Mouse (Mus musculus) CH12F3 (cell line): ENCODE data around the gene Gm11492.

Source experiments
- in situ Hi-C: fragments of 300-500 bp; cut with MboI; formaldehyde crosslinking; loops from 2 replicates; pipeline ENCODE4 v1.14.3; 2020; ENCODE audit warnings: low sequenced_read_pairs

Gene Gm11492

DNA sequence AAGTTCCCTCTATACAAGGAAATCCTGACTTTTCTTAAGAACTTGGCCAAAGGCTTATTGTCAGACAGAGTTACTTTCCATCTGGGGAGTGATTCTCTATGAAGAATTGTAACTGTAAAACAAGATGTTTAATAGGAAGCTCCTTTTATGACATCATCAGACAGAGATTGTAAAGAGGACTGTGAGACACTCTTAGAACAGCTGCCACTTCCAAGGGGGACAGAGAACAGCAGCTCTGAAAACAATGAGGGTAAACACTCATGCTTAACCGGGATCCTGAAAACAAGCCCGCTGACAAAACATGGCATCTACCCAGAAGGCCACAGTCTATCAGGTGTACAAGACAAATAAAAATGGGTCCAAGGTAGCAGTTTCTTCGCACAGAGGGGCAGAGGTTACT, at the start of gene Gm11492:
Gene Gm11492, plus strand, starts transcription at position 153 of the 400 bp plus-strand sequence.
- in situ Hi-C loops: no loop called here

DNA sequence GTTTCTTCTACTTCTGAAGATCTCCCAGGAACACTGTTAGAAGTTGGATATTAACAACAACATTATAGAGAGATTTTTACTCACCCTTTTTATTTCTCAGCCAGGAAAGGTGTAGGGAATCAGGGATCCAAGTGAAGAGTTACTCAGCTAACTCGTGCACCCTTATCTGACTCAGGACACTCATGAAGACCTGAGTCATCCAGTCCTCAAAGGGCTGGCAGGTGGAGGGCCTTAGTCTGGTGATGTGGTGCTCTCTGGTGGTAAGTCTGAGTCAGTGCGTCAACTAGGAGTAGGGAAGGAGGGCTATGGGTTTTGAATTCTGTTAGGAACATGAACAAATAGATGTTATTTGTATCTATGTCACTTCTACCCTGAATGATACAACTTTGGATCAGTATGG, 47.2 kb upstream of the Gm11492 start:
- in situ Hi-C loops: no loop called here

DNA sequence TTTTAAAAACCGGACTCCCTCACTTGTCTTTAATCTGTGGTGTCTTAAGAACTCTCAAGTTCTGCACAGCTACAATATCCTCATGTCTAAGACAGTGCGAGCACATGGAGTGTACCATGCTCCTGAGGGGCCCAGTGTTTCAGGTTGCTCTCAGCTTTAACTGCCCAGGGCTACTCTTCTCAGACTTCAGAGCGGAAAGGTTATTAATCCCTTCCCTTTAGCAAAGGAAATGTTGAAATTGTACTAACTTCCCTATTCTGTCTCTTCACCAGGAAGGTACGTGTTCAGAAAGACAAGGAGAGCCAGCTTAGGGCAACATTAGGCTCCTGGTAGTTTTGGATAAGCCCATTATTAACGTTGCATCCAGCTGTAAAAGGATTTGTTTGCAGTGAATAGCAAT, 43.0 kb upstream of the Gm11492 start:
- in situ Hi-C loops: no loop called here

DNA sequence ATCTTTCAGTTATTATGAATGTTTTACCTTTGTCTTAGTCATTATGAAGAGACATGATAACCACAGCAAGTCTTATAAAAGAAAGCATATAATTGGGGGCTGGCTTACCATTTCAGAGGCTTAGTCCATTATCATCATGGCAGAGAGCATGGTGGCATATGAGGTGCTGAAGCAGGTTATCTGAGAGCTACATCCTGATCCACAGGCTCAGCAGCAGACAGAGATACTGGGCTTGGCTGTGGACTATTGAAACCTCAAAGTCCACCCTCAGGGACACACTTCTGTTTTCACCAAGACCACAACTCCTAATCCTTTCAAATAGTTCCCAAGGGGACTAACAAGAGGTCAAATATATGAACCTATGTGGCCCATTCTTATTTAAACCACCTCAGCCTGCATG, 42.5 kb upstream of the Gm11492 start:
- in situ Hi-C loops: no loop called here

DNA sequence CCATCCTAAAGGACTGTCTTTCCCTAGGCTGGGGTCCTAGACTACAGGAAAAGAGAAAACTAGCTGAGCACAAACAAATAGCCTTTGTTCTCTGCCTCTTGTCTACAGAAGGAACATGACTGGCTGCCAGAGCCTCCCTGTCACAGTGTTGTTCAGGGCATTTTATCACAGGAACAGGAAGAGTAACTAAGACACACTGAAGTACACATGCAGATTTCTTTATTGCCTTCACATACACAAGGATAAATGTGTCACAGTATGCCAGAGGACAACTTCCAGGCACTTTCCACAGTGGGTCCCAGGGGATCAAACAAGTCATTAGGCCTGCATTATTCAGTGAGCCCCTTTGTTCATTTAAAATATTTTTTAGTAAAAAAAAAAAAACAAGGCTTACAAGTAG, 41.7 kb upstream of the Gm11492 start:
- in situ Hi-C loops: no loop called here

DNA sequence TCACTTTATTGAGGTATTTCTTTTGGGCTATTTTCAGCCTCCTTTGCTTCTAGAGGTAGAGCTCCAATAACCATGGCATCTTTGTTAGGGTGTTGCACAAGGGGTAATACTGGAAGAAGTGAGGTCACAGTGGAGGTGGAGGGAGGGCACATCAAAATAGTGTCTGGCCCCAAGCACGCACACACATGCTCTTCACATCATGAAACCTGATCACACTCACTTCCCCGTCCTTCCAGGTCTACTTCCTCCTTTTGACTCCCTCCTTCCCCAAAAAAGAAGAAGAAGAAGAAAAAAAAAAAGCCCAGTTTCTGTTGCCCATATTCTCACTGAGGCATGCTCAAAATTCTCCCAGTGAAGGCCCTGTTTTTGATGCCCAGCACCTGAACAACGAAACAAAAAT, 39.1 kb upstream of the Gm11492 start:
- in situ Hi-C loops: no loop called here

DNA sequence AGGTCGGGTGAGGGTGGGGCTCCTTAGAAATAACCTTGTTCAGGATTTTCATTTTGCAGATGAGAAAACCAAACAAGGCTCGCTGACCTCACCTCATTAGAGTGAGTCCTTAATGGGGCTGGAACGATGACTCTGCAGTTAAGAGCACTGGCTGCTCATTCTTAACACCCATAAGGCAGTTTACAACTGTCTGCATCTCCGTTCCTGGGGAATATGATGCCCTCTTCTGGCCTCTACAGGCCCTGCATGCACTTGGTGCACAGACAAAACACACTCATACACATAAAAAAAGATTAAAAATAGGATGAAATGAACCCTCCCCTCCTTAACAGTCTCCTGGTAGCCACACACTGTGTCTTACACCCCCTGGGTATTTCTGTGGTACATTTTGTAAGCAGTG, 38.5 kb upstream of the Gm11492 start:
- in situ Hi-C loops: no loop called here

DNA sequence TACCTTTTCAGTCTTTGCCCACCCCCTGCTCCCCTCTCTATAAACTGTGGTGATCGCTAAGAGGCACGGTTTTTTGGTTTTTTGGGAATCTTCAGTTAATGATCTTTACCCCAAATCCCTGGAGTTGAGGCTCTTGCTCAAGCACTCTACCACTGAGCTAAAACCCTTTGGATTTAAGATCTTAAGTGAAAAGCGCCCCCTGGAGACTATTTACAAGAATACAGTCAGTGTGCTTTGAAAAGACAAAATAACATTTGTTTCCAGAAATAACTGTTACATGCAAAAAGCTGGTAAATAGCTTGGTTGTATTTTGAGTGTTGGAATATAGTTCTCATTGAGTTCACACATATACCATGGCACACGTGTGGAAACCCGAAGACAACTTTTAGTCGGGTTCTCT, 34.8 kb upstream of the Gm11492 start:
- in situ Hi-C loops: no loop called here

DNA sequence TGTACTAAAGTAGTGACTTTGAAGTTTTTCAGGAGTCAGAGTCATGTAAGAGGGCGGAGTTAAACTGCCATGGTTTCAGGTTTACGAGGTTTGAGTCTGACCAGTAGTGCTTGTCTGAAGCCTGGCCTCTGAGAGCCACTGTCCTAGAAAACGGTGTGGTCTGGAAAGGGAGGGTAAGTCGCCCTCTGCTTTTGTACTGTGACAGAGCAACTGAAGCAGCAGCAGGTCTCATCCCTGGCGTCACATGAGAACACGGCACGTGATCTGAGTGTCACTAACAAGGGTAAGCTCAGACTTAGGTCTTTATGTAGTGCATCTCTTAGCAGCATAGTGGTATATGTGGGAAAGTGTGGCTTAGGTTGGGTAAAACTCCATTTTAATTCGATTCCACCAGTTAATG, 24.2 kb upstream of the Gm11492 start:
- in situ Hi-C loops: no loop called here

DNA sequence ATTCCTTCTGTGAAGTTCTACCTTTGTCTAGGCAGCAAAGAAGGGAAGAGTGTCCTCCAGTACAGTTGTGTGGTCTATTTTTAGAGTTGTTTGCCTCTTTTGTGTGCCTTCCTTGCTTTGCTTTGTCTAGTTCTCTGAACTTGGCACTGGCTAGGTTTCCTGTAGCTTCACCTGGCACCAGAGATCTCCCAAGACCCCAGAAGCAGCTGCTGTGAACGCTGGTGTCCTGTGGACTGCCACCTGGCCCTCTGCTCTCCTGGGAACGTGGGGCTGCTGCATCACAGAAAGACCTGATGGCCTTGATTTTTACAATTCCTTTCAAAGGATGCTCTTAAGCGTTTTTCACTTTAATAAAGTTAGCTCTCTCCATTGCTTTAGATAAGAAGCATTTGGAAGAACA, 23.5 kb upstream of the Gm11492 start:
- in situ Hi-C loops: no loop called here

DNA sequence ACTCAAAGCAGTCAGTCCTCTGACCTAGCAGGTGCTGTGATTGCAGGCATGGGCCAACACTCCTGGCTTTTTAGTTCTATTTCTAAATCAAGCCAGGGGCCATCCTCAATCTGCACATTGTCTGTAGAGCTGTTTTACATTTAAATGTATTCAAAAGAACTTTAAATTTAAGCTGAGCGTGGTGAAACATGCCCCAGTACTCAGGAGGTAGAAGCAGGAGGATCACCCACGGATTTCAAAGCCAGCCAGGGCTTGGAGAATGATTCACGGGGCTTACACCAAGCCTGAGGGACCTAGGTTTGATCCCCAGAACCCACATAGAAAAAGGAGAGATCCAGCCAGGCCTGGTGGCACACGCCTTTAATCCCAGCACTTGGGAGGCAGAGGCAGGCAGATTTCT, 13.1 kb upstream of the Gm11492 start:
- in situ Hi-C loops: no loop called here

DNA sequence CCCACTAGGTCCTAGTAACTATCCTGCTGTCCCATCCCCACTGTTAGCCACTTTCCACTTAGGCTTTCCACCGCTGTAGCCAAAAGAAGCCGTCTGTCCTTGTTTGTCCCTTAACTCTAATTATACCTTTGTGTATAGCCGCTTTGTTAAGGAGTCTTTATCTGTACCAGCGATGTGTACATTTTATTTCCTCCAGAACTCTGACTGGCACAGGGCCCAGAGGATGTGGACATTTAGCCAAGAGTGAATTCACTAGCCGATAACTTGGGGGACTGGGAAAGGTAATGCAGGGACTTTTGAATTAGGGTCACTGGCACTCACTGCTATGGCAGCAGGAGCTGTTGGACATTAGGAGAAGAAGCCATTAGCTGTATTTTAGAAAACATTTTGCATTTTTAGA, 12.1 kb upstream of the Gm11492 start:
- in situ Hi-C loops: no loop called here

DNA sequence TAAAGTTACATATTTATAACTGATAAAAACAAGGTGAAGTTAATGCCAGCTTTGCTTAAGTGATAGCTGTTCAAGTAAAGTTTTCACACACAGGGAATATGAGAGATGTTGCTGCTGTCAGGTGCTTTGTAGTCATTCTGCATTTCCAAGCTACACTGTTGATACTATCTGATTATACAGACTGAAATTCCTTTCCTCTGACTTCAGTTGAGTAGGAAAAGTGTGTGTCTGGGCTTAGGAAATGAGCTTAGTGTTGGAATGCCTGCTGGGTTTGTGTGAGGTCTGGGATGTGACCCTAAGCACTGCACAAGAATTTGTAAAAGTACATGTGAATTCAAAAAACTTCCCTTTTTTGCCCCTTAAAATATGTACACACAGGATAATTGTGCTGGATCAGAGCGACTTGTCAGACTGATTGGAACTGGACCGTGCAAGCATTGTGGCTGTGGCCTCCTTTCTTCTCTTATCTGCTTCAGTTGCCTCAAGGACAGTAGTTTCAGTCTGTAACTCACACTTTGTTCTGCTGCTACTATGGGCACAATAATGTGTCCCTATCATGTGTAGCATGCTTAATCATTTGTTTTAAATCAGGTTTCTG, 11.2 kb upstream of the Gm11492 start:
- in situ Hi-C loops: no loop called here

DNA sequence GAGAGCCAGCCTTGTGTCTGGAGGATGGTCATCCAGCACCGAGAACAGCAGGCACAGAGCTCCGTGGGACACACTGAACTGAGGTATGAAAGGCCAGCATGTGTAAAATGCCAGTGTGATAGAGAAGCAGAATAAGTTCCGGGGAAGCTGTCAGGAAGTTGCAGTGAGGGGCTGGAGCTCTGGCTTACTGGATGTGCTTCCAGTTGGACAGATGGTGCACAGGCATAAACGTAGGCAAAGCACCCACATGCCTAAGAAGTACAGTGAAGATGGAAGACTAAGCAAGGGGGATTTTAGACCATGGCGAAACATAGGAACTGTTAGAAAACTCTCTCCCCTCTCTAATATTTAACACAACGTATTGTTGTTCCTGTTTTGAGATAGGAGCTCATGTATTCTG, 5.2 kb upstream of the Gm11492 start:
- in situ Hi-C loops: no loop called here

DNA sequence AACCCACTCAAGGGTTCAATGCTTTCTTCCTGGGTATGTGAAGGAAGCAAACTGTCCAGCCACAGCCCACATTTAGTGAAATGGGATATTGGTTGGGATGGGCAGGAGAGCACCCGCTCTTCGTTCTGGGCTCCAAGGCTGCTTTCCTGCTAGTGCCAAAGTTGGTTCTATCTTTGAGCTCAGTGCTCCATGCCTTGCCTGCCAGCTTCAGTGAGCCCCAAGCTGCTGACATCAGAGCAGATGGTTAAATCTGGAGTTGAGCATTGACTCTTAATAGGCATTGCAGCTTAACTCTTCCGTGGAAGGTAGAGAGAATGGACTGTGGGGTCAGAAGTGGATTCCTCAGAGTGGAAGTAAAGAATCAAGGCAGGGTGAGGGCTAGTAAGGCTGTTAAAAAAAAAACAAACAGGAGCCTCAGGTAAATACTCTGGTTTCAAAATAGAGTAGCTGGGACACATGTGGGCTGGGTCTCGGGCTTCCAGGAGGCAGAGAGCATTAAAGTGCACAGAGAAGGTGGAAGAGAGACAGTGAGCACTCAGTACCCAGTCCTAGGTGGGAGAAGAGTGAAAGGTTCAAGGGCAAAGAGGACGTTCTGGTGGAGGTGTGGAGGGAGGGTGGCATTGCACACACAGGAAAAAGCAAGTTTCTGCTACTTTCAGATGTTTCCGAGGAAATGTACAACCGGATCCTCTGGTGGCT, 2.0 kb downstream of the Gm11492 start, which contains the start of gene Sept4:
Gene Sept4, plus strand, starts transcription at position 649 of the 699 bp plus-strand sequence.
- in situ Hi-C loops: no loop called here

DNA sequence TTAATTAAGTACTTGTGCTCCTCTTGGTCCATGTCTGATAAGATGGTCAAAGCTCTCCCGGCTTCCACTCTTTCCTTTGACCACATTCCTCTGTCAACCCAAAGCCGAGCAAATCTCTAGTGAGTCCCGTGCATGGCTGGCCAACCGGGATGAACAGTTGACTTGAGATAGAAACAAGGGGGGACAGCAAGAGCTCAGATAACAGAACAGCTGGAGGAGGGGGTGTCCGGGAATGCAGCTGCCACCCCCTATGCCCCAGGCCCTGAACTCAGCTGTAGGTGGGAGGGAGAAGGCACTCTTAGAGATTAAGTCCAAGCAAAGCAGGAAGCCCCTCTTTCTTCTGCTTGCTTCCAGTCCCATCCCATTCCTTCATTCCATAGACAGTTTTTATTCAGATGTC, 4.3 kb downstream of the Gm11492 start:
- in situ Hi-C loops: no loop called here

DNA sequence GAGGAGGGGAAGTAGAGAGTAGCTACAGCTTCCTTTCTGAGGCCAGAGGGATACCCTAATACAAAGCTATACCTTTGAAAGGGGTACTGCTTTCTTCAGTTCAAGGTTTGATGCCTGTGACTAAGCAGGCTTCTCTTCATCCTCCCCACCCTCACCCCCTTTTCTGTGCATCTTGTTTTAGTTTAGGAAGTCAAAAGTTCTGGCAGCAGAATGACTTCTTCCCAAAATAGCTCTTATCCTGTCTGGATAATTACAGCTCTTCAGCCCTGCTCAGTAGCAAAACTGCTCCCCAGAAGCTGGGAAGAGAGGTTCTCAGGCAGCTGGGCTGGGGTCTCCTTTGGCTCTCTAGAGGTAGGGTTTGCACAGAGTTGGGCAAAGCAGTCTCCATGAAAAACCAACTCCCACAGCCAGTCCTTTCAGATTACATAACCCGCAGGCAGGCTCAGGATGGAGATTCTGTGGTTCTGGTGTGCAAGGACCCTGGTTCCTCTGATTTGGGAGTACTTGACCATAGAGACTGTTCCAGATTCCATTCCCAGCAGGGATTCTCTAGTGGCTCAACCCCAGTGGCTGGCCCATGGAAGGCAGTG, 5.0 kb downstream of the Gm11492 start:
- in situ Hi-C loops: no loop called here

DNA sequence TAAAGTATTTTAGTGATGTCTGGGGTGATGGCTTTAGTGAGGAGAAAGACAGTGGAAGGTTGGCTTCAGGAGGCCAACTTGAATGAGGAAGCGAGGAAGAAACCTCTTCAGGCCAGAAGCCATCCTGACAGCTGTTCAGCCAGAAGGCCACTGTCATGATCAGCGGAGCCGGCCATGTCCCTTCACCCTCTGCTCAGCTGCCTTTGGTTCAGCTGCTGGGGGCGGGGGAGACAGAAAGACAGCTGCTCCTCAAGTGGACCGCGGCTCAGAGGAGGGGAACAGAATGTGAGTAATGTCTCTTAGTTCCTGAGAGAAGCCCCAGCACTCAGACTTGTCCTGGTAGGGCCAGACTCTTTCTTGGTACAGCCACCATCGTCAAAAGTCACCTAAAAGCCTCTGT, 7.3 kb downstream of the Gm11492 start:
- in situ Hi-C loops: no loop called here

DNA sequence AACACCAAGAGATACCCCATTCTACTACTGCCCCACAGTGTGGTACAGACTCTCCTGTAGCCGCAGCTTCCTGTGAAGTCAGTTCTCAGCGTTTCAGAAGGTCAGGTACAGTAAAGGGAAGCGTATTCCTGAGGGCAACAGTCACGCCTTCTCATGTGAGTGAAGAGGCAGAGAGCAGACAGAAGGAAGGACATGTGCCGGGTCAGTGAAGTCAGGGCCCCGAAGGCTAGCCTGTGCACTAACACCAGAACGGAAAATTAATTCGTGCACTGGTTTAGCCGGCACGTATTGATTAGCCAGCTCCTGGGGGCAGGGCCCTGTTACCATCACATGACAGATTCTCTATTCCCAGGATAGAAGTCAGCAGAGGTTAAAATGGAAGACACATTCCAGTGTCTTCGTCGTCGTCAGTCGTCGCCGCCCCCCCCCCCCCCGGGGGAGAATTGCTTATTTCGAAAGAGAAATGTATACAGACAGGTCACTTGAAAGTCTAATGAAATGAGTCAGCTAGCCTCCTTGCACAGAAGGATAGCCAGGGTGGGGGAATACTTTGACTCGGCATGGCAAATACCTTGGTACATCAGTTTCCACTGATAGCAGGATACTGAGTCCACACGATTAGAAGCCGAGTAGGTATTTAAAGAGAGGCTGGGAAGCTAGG, 8.2 kb downstream of the Gm11492 start:
- in situ Hi-C loops: no loop called here

DNA sequence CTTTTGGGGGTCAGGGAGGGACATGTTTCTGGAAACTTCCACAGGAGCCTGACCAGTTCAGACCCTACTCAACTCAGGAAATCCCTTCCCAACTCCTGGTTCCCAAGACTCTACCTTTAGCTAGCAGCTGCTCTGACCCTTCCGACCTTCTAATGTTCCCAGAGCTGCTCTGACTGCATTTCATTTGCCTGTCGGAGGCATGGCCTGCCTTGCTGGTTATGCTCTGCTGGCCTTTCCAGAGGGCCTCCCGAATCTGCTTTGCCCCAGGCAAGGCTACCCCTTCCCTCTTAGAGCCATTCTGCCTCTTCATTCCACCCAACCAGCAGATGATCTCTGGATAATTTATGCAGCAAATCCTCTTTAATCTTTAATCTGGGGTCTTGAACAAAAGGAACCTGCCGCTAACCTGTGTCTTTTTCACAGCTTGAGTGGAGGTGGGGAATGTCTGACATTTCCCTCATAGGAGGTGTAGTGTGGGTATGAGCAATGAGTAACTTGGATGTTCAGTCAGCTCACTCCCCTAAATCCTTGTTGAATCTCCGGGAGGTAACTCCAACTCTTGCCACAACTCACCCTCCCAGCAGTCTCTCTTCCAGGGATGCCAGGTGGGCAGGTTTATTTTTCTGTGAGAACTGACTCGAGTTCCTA, 11.3 kb downstream of the Gm11492 start:
- in situ Hi-C loops: no loop called here

DNA sequence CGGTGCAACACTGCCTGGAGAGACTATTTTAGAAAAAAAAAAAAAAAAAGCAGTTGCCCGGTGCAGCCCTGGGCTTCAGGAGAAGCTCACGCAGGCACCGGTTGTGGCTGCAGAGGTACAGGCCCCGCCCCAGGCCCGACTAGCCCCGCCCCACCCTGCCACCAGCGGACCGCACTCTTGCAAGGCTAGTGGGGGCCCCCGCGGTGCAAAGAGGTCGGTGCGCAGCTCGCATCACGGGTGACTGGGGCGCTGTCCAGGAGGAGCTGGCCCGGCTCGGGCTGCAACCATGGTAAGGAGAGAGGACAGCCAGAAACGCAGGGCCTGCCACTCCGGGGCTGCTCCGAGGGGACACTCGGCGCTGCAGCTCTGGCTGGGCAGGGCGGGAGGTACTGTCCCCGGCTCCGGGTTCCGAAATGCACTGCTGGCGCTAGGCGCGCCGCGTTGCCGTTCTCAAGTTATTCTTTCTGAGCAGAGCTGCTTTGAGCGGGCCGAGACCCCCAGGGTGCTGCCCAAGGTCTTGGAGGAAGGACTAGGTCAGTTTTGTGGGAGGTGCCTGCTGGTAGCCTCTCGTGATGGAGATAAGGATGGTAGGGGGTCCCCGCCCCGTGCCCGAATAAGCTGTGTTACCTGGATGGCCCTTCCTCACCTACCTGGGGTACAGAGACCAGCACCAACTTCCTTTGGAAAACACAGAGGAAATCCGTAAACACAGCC, 12.0 kb downstream of the Gm11492 start:
- in situ Hi-C loops: no loop called here
